Mouse (Mus musculus): ENCODE measurements around the gene Ctdnep1.

GRCm38 (mm10) chr11:69983377-69983776, 2.4 kb downstream of the Ctdnep1 start:
- no peak for TF ChIP-seq CTCF (IDR thresholded peaks at IDR 0.05; ENCODE audit: low read depth, low read length)
- no peak for TF ChIP-seq GATA1 (IDR thresholded peaks at IDR 0.05; ENCODE audit: borderline replicate concordance, low read length)
